Mouse (Mus musculus) heart, embryonic 13.5 days (tissue): ENCODE data around the gene Plxnc1. TPM values are rescaled to one million over a fixed set of nuclear protein-coding genes. Genes with fewer than 3 reads are reported as not detected.

Experiments used
- ATAC-seq: fragments of 200-750 bp; cut with Nextera tagmentation; 2 replicates; pipeline ENCODE4 v1.8.0; 2017; ENCODE audit warnings: moderate TSS enrichment; ENCODE audit not compliant: insufficient number of reproducible peaks, low FRiP score, low TSS enrichment; ENCODE audit errors: extremely low read depth
- H3K27ac ChIP-seq: fragments of 300-500 bp; sonication (generic); replicated peaks from 2 replicates; pipeline ENCODE4 v1.5.1; 2015; ENCODE audit warnings: moderate library complexity, mild to moderate bottlenecking, inconsistent platforms
- H3K27me3 ChIP-seq: fragments of 300-500 bp; sonication (generic); replicated peaks from 2 replicates; pipeline ENCODE4 v1.6.1; 2015; ENCODE audit warnings: mild to moderate bottlenecking, inconsistent platforms
- H3K36me3 ChIP-seq: fragments of 300-500 bp; sonication (generic); 2 replicates; pipeline ENCODE4 v1.6.1; 2015; ENCODE audit warnings: mild to moderate bottlenecking, inconsistent platforms
- H3K4me1 ChIP-seq: fragments of 300-500 bp; sonication (generic); 2 replicates; pipeline ENCODE4 v1.6.1; 2015; ENCODE audit warnings: inconsistent platforms
- H3K4me2 ChIP-seq: fragments of 300-500 bp; sonication (generic); 2 replicates; pipeline ENCODE4 v1.6.1; 2015; ENCODE audit warnings: inconsistent platforms, mild to moderate bottlenecking, moderate library complexity
- H3K4me3 ChIP-seq: fragments of 300-500 bp; sonication (generic); 2 replicates; pipeline ENCODE4 v1.5.1; 2015; ENCODE audit warnings: moderate library complexity, mild to moderate bottlenecking, inconsistent platforms
- H3K9ac ChIP-seq: fragments of 300-500 bp; sonication (generic); 2 replicates; pipeline ENCODE4 v1.6.1; 2015; ENCODE audit warnings: inconsistent platforms, mild to moderate bottlenecking, moderate library complexity
- H3K9me3 ChIP-seq: fragments of 300-500 bp; sonication (generic); 2 replicates; pipeline ENCODE4 v1.6.1; 2016; ENCODE audit warnings: inconsistent platforms
- WGBS: fragments of 180-500 bp; shearing (Covaris S2); methylation state at CpG from one replicate; pipeline ENCODE4 v1.1.7; 2015; ENCODE audit warnings: mixed read lengths; 5-methylcytosine and 5-hydroxymethylcytosine counted together
- polyA plus RNA-seq: library from polyadenylated mRNA; unstranded; fragments of >200 nt; fragmentation: Nextera tagmentation; extraction: Ambion mirVana; gene quantifications from 2 replicates; pipeline ENCODE4 v1.2.1, GENCODE M21; 2015

Plxnc1 gene
- polyA plus RNA-seq, 1 experiment from 2014 or later: 3.1 TPM

- no peaks in the 10 kb centered on the region for H3K36me3 ChIP-seq
- H3K4me2 ChIP-seq: no peak overlapping the region
- H3K9me3 ChIP-seq: no peaks in the 10 kb centered on the region
- WGBS: 52% methylated on average over 7 of the region's 7 CpGs
- H3K4me3 ChIP-seq: no peak overlapping the region
- H3K9ac ChIP-seq: no peak overlapping the region
- no peak overlapping the region for H3K27ac ChIP-seq
- no peak for ATAC-seq
- peaks cover 23% of the 10 kb centered on the region for H3K4me1 ChIP-seq
- H3K27me3 ChIP-seq: peaks cover 51% of the 10 kb centered on the region
These were observed 2.8 kb upstream of the Plxnc1 start for GRCm38 (mm10) chr10:94947386-94947785.

DNA sequence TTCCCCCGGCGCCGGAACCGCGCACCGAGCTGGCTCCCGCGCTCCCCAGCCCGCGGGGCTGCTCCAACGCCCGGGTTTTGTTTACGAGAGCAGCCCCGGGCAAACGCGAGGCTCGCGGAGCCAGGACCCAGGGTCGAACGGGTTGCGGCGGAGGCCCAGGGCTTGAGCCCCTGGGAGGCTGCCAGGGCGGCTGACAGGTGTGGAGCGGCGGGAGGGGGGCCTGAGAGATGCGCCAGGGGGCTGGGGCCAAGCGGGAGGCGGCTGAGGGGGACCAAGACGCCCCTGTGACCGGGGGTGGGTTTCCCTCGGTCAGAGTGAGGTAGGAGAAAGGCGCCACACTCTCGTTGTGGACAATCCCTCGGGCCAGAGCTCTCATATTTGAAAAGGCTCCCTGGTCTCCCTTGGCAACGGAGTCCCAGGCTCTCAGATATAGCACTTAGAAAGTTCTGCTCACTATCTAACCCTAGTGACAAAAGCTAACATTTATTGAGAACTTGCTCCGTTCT lies 624 bp upstream of the Plxnc1 start:
- H3K9me3 ChIP-seq: no peaks in the 10 kb centered on the region
- peaks cover 31% of the 10 kb centered on the region for H3K4me1 ChIP-seq
- H3K36me3 ChIP-seq: no peaks in the 10 kb centered on the region
- 1% methylated on average over 36 of the region's 36 CpGs for WGBS
- no peak for ATAC-seq
- H3K4me3 ChIP-seq: peak overlapping the region; percentile 86
- 0 out of 2 replicates have a peak overlapping the region, but pooled peaks have one; percentile 9 for H3K27ac ChIP-seq
- peak overlapping the region; percentile 97 for H3K4me2 ChIP-seq
- peak overlapping the region; percentile 87 for H3K9ac ChIP-seq
- H3K27me3 ChIP-seq: peaks cover 72% of the 10 kb centered on the region

DNA sequence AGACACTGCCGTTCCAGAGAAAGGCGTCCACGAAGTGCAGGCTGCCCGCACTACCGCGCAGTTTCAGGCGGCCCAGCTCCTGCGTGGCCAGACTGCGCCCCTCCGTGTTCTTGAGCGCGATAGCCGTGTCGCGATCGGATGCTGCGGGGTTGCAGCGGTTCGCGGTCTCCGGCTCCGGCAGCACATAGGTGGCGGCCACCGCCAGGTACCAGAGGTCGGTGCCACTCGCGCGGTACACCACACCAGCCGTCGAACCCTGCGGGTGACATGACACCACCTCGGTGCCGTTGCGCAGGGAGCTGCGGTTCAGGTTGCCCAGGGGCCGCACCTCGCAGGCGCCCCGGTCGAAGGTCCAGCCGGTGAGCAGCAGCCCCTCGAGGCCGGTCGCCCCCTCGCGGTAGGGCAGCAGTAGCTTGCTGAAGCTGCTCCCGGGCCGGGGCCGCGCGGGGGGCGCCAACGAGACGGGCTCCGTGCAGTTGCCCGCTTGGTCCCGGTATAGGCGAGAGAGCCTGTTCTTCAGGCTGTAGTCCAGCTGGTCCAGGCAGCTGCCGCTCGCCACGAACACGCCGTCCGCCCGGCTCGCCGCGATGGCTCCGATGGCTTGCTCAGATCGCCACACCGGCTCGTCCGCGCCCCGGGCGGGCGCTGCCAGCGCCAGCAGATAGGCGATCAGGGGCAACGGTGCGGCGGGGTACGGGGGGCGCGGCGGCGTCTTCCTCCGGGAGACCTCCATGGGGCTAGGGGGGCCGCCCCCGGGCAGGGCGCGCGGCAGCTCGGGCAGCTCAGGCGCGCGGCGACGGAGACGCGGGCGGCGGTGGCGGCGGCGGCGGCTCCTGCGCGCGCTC lies 567 bp downstream of the Plxnc1 start:
- ATAC-seq: peak; percentile 10; the same call in 1 of the 2 replicates
- under 1% methylated on average over 95 of the region's 110 CpGs for WGBS
- peaks cover 80% of the 10 kb centered on the region for H3K27me3 ChIP-seq

GRCm38 (mm10) chr10:94943401-94943845 lies 1.2 kb downstream of the Plxnc1 start:
- Histone ChIP-seq H3K4me3 (peak overlapping the region; percentile 86), H3K9ac (peak overlapping the region; percentile 87), H3K9me3 (no peaks in the 10 kb centered on the region), H3K4me1 (peaks cover 34% of the 10 kb centered on the region), H3K4me2 (peak overlapping the region; percentile 97), H3K36me3 (no peaks in the 10 kb centered on the region), H3K27me3 (peaks cover 79% of the 10 kb centered on the region), H3K27ac (peak overlapping the region; percentile 50)
- WGBS: under 1% methylated on average over 25 of the region's 26 CpGs
- peak; percentile 16; the same call in 1 of the 2 replicates for ATAC-seq

More for the DNA sequence above, 567 bp downstream of the Plxnc1 start:
- no peaks in the 10 kb centered on the region for H3K36me3 ChIP-seq
- peak overlapping the region; percentile 86 for H3K4me3 ChIP-seq
- peaks cover 34% of the 10 kb centered on the region for H3K4me1 ChIP-seq
- peak overlapping the region; percentile 87 for H3K9ac ChIP-seq
- peak overlapping the region; percentile 63; the same call in 1 of the 2 replicates for H3K27ac ChIP-seq
- H3K4me2 ChIP-seq: peak overlapping the region; percentile 97
- H3K9me3 ChIP-seq: no peaks in the 10 kb centered on the region

- ATAC-seq: no peak
- Histone ChIP-seq H3K4me3 (peak overlapping the region; percentile 86), H3K27me3 (peaks cover 72% of the 10 kb centered on the region), H3K27ac (peak overlapping the region; percentile 50), H3K4me2 (peak overlapping the region; percentile 97), H3K9ac (peak overlapping the region; percentile 87), H3K9me3 (no peaks in the 10 kb centered on the region), H3K36me3 (no peaks in the 10 kb centered on the region), H3K4me1 (peaks cover 34% of the 10 kb centered on the region)
- WGBS: 4% methylated on average over 17 of the region's 17 CpGs
These were observed 2.1 kb downstream of the Plxnc1 start for GRCm38 (mm10) chr10:94942449-94943041.

- peaks cover 65% of the 10 kb centered on the region for H3K27me3 ChIP-seq
- no peaks in the 10 kb centered on the region for H3K36me3 ChIP-seq
- H3K4me2 ChIP-seq: peak overlapping the region; percentile 97
- peaks cover 34% of the 10 kb centered on the region for H3K4me1 ChIP-seq
- peak overlapping the region; percentile 87 for H3K9ac ChIP-seq
- no peak overlapping the region for H3K27ac ChIP-seq
- H3K4me3 ChIP-seq: peak overlapping the region; percentile 86
- ATAC-seq: no peak
- 23% methylated on average over 4 of the region's 4 CpGs for WGBS
- no peaks in the 10 kb centered on the region for H3K9me3 ChIP-seq
These were observed 3.1 kb downstream of the Plxnc1 start for GRCm38 (mm10) chr10:94941551-94941950.

DNA sequence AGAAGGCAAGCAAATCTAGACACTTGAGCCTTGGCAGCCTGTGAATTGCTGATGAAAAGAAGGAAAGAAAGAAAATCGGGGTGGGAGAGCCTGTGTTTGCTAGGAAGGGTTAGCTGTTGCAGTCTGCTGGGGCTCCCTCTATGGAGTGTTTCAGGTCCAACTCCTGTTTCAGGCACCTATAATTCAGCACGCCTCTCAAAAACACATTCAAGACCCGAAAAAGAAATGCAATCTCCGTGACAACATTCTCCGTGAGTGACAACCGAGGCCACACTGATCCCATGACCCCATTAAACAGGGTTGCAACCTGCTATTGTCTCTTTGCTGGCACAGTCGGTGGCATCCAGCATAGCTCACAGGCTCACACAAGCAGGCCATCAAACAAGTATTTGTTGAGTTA lies 3.8 kb downstream of the Plxnc1 start:
- H3K27me3 ChIP-seq: peaks cover 58% of the 10 kb centered on the region
- peaks cover 34% of the 10 kb centered on the region for H3K4me1 ChIP-seq
- peak overlapping the region; percentile 97 for H3K4me2 ChIP-seq
- no peak overlapping the region for H3K27ac ChIP-seq
- 34% methylated on average over 7 of the region's 7 CpGs for WGBS
- ATAC-seq: no peak
- H3K9me3 ChIP-seq: no peaks in the 10 kb centered on the region
- no peak overlapping the region for H3K4me3 ChIP-seq
- no peaks in the 10 kb centered on the region for H3K36me3 ChIP-seq
- H3K9ac ChIP-seq: no peak overlapping the region; the same call in 1 of the 2 replicates

- ATAC-seq: no peak
- no peak overlapping the region for H3K27ac ChIP-seq
- 48% methylated on average over 2 of the region's 2 CpGs for WGBS
- H3K36me3 ChIP-seq: no peaks in the 10 kb centered on the region
- H3K27me3 ChIP-seq: peaks cover 50% of the 10 kb centered on the region
- H3K9ac ChIP-seq: no peak overlapping the region
- 0 out of 2 replicates have a peak overlapping the region, but pooled peaks have one; percentile 97 for H3K4me2 ChIP-seq
- no peaks in the 10 kb centered on the region for H3K9me3 ChIP-seq
- peaks cover 30% of the 10 kb centered on the region for H3K4me1 ChIP-seq
- H3K4me3 ChIP-seq: no peak overlapping the region
These were observed 4.6 kb downstream of the Plxnc1 start for GRCm38 (mm10) chr10:94940061-94940460.

- ATAC-seq: no peak
These were observed 5.7 kb downstream of the Plxnc1 start for GRCm38 (mm10) chr10:94938899-94939298.

DNA sequence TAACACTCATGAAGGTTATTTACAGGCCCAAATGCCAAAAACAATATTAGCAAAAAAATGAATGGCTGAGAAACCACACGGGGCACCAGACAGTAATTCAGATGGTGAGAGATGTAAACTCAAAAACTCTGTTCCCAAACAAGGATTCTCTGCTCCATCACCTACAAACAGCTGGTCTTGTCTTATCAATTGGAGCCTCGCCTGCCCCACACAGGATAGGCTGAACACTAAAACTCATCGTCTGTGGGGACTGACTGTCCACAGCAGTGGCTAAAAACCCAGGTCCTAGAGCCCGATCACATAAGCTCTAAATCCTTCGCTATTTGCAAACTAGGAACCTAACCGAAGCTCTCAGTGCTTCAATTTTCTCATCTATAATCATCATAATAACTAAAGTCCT lies 6.3 kb downstream of the Plxnc1 start:
- Histone ChIP-seq H3K9ac (no peak overlapping the region), H3K4me2 (no peak overlapping the region), H3K36me3 (no peaks in the 10 kb centered on the region), H3K4me1 (peaks cover 36% of the 10 kb centered on the region), H3K27me3 (peaks cover 38% of the 10 kb centered on the region), H3K4me3 (no peak overlapping the region), H3K9me3 (no peaks in the 10 kb centered on the region), H3K27ac (no peak overlapping the region)
- ATAC-seq: no peak
- 74% methylated on average over 6 of the region's 6 CpGs for WGBS

More at GRCm38 (mm10) chr10:94938899-94939298, 5.7 kb downstream of the Plxnc1 start:
- H3K4me2 ChIP-seq: no peak overlapping the region
- peaks cover 44% of the 10 kb centered on the region for H3K27me3 ChIP-seq
- no peak overlapping the region for H3K27ac ChIP-seq
- H3K9ac ChIP-seq: no peak overlapping the region
- H3K36me3 ChIP-seq: no peaks in the 10 kb centered on the region
- no peak overlapping the region for H3K4me3 ChIP-seq
- 79% methylated on average over 2 of the region's 2 CpGs for WGBS
- H3K9me3 ChIP-seq: no peaks in the 10 kb centered on the region
- H3K4me1 ChIP-seq: peaks cover 38% of the 10 kb centered on the region

DNA sequence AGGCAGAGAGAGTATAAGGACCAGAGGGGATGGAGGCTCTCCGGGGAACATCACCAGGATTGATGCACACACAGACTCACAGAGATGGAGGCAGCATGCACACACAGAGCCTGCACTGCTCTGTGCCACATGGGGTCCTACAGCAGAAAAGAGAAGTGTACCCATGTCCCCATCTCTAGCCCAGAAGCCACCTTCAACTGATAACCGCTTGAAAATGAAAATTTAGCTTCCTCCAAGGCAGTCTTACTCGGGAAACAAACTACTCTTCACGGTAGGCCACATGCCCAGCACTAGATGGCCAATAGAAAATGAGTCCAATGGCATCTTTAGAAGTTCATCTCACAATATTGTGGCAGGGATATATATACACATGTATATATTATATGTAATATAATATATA lies 9.4 kb downstream of the Plxnc1 start:
- Histone ChIP-seq H3K4me1 (peaks cover 42% of the 10 kb centered on the region), H3K27ac (no peak overlapping the region), H3K4me3 (no peak overlapping the region), H3K9me3 (no peaks in the 10 kb centered on the region), H3K9ac (no peak overlapping the region), H3K27me3 (peaks cover 8% of the 10 kb centered on the region; the same call in 1 of the 2 replicates), H3K36me3 (no peaks in the 10 kb centered on the region), H3K4me2 (no peak overlapping the region)
- no peak for ATAC-seq
- 77% methylated on average over 4 of the region's 4 CpGs for WGBS
